22 mouse cellular contexts compared by ENCODE assay signal in genomic region chr7:130563276-130563675, GRCm38 (mm10). TPM values are rescaled to one million over a fixed set of nuclear protein-coding genes. Genes with fewer than 3 reads are reported as not detected.
A peak's percentile ranks its signal among the peaks of the same experiment; 100 is the strongest.
DNase-seq lines count a peak whose midpoint lies in the region; ATAC-seq and TF ChIP-seq lines count a peak whose summit lies in the region.
"Had no signal": no experiment of that assay in that cellular context is flagged by ENCODE, and none has a peak within 500 bp of the region (broad histone marks: within the 10 kb centered on the region; RNA-seq: fewer than 3 reads in every experiment).

No protein-coding gene starts in this region.

- peak; percentile 59; the same call in 1 of the 2 replicates for ATAC-seq in liver, embryonic 11.5 days (replicated peaks; ENCODE audit: low FRiP score)
- ATAC-seq in liver, postnatal 0 days: no peak
- 0 out of 2 replicates have a peak, but pooled peaks have one; percentile 30 for ATAC-seq in megakaryocyte-erythroid progenitor cell, adult 5-6 weeks (replicated peaks; ENCODE audit: low FRiP score, low TSS enrichment, poor library complexity, severe bottlenecking)
- no peak for ATAC-seq in CD4-positive, CD25-positive, alpha-beta regulatory T cell, adult 4 months
- ATAC-seq in forebrain, postnatal 0 days: no peak
- ATAC-seq: forebrain, embryonic 13.5 days; forebrain, embryonic 16.5 days; hindbrain, embryonic 16.5 days had no signal

- TF ChIP-seq EP300 in liver, postnatal 0 days (IDR thresholded peaks at IDR 0.05; ENCODE audit: low read depth): no peak
- TF ChIP-seq EP300 in MEL (IDR thresholded peaks at IDR 0.05; ENCODE audit: low read depth in 1 of 2, low read length in 2 of 2): no peak

- H3K4me1 ChIP-seq in liver, embryonic 11.5 days (replicated peaks; ENCODE audit: control insufficient read depth, insufficient read depth, low read length): peaks cover 3% of the 10 kb centered on the region; the same call in 1 of the 2 replicates
- no peaks in the 10 kb centered on the region for H3K4me1 ChIP-seq in liver, postnatal 0 days (ENCODE audit: insufficient read depth)
- H3K4me1 ChIP-seq in MEL (ENCODE audit: control insufficient read depth in 1 of 2, insufficient read depth in 2 of 2, low read length in 2 of 2): peaks cover 19 to 46% of the 10 kb centered on the region in 2 experiments
- no peaks in the 10 kb centered on the region for H3K4me1 ChIP-seq in forebrain, postnatal 0 days (ENCODE audit: insufficient read depth)
- H3K4me1 ChIP-seq: forebrain, embryonic 10.5 days; forebrain, embryonic 13.5 days; hindbrain, embryonic 10.5 days; hindbrain, embryonic 13.5 days had no signal

- no peaks in the 10 kb centered on the region for H3K27me3 ChIP-seq in liver, embryonic 11.5 days (replicated peaks; ENCODE audit: control insufficient read depth, insufficient read depth, low read length)
- H3K27me3 ChIP-seq in liver, postnatal 0 days (ENCODE audit: insufficient read depth, low read length): no peaks in the 10 kb centered on the region
- no peaks in the 10 kb centered on the region for H3K27me3 ChIP-seq in MEL (ENCODE audit: control insufficient read depth in 1 of 2, insufficient read depth in 2 of 2, low read length in 2 of 2)
- no peaks in the 10 kb centered on the region for H3K27me3 ChIP-seq in forebrain, postnatal 0 days (ENCODE audit: insufficient read depth, low read length)
- H3K27me3 ChIP-seq: forebrain, embryonic 13.5 days; hindbrain, embryonic 13.5 days had no signal

- no peak for DNase-seq in gastrocnemius, adult 2 months
- DNase-seq in gastrocnemius, postnatal 36 days: no peak
- no peak for DNase-seq in liver, embryonic 11.5 days (ENCODE audit: low spot score)
- DNase-seq in liver, postnatal 0 days: no peak
- DNase-seq in MEL (ENCODE audit: low read depth, low spot score): peak; percentile 41
- no peak for DNase-seq in forebrain, postnatal 0 days
- DNase-seq: adrenal gland, adult 2 months; adrenal gland, postnatal 14 days; cerebellum, adult 11-12 months; cerebellum, adult 8-10 months; cerebellum, postnatal 10 days; gastrocnemius, postnatal 25 days had no signal

- no peaks in the 10 kb centered on the region for H3K79me2 ChIP-seq in MEL (ENCODE audit: control insufficient read depth, insufficient read depth, low read length, poor library complexity)

- no peak overlapping the region for H3K9ac ChIP-seq in liver, embryonic 11.5 days (ENCODE audit: low read depth, low read length)
- H3K9ac ChIP-seq in liver, postnatal 0 days (replicated peaks): no peak overlapping the region
- no peak overlapping the region for H3K9ac ChIP-seq in MEL (ENCODE audit: control insufficient read depth, low read depth, low read length, poor library complexity, severe bottlenecking)
- H3K9ac ChIP-seq in forebrain, postnatal 0 days: no peak overlapping the region
- H3K9ac ChIP-seq: forebrain, embryonic 13.5 days; hindbrain, embryonic 13.5 days had no signal

- no peaks in the 10 kb centered on the region for H3K9me3 ChIP-seq in liver, embryonic 11.5 days (ENCODE audit: control insufficient read depth, low read length)
- no peaks in the 10 kb centered on the region for H3K9me3 ChIP-seq in liver, postnatal 0 days (ENCODE audit: low read length)
- H3K9me3 ChIP-seq in MEL (replicated peaks; ENCODE audit: insufficient read depth, low read length): no peaks in the 10 kb centered on the region
- no peaks in the 10 kb centered on the region for H3K9me3 ChIP-seq in forebrain, postnatal 0 days (ENCODE audit: low read length)
- H3K9me3 ChIP-seq: forebrain, embryonic 10.5 days; forebrain, embryonic 13.5 days; G1E; hindbrain, embryonic 10.5 days; hindbrain, embryonic 13.5 days had no signal

- H3K4me3 ChIP-seq in gastrocnemius, adult 2 months: no peak overlapping the region
- H3K4me3 ChIP-seq in liver, embryonic 11.5 days (ENCODE audit: low read depth, low read length): no peak overlapping the region
- H3K4me3 ChIP-seq in liver, postnatal 0 days (ENCODE audit: low read depth, low read length): no peak overlapping the region
- H3K4me3 ChIP-seq in MEL (ENCODE audit: control insufficient read depth in 1 of 2, insufficient read depth in 1 of 2, low read depth in 2 of 2, low read length in 2 of 2): no peak overlapping the region
- no peak overlapping the region for H3K4me3 ChIP-seq in forebrain, postnatal 0 days (ENCODE audit: low read depth, low read length)
- H3K4me3 ChIP-seq: forebrain, embryonic 10.5 days; forebrain, embryonic 13.5 days; hindbrain, embryonic 10.5 days; hindbrain, embryonic 13.5 days had no signal

- intact Hi-C loops in gastrocnemius, adult 2 months (cut with DNase I): no loop called here
- intact Hi-C loops in gastrocnemius, postnatal 36 days (cut with DNase I): no loop called here

- H3K27ac ChIP-seq in gastrocnemius, adult 2 months: peak overlapping the region; percentile 92
- no peak overlapping the region for H3K27ac ChIP-seq in liver, embryonic 11.5 days (ENCODE audit: low read depth, low read length)
- no peak overlapping the region for H3K27ac ChIP-seq in liver, postnatal 0 days (ENCODE audit: low read depth)
- H3K27ac ChIP-seq in MEL (ENCODE audit: control insufficient read depth, low read depth, low read length): no peak overlapping the region
- H3K27ac ChIP-seq in forebrain, postnatal 0 days (ENCODE audit: low read depth, low read length): no peak overlapping the region
- H3K27ac ChIP-seq: forebrain, embryonic 10.5 days; forebrain, embryonic 13.5 days; hindbrain, embryonic 10.5 days; hindbrain, embryonic 13.5 days had no signal

- TF ChIP-seq CTCF in gastrocnemius, adult 2 months (IDR thresholded peaks at IDR 0.05): no peak
- TF ChIP-seq CTCF in liver, postnatal 0 days (IDR thresholded peaks at IDR 0.05; ENCODE audit: low read depth): no peak
- TF ChIP-seq CTCF in MEL (IDR thresholded peaks at IDR 0.05 in 2 of 3, conservative IDR thresholded peaks at IDR 0.05 in 1 of 3; ENCODE audit: control insufficient read depth in 1 of 3, insufficient read depth in 1 of 3, low read depth in 2 of 3, low read length in 3 of 3, poor library complexity in 1 of 3, severe bottlenecking in 1 of 3): no peak
- TF ChIP-seq CTCF in forebrain, postnatal 0 days (IDR thresholded peaks at IDR 0.05; ENCODE audit: low read depth): no peak

- no peak for TF ChIP-seq RAD21 in MEL (IDR thresholded peaks at IDR 0.05; ENCODE audit: low read depth, low read length)

- WGBS in liver, embryonic 11.5 days: 93% methylated on average over 4 of the region's 4 CpGs
- WGBS in liver, postnatal 0 days (ENCODE audit: insufficient replicate concordance): 87% methylated on average over 4 of the region's 4 CpGs
- WGBS in forebrain, postnatal 0 days: 86% methylated on average over 4 of the region's 4 CpGs

- TF ChIP-seq POLR2A in MEL (IDR thresholded peaks at IDR 0.05; ENCODE audit: control insufficient read depth in 1 of 2, insufficient read depth in 1 of 2, low read depth in 1 of 2, low read length in 2 of 2, poor library complexity in 1 of 2): no peak

- H3K4me2 ChIP-seq in liver, embryonic 11.5 days: no peak overlapping the region
- H3K4me2 ChIP-seq in liver, postnatal 0 days (ENCODE audit: low read depth, low read length): no peak overlapping the region
- no peak overlapping the region for H3K4me2 ChIP-seq in forebrain, postnatal 0 days (ENCODE audit: low read depth)
- H3K4me2 ChIP-seq: forebrain, embryonic 13.5 days; heart, embryonic 11.5 days; hindbrain, embryonic 13.5 days had no signal

- H3K36me3 ChIP-seq in liver, embryonic 11.5 days (ENCODE audit: control insufficient read depth, insufficient read depth, low read length): no peaks in the 10 kb centered on the region
- no peaks in the 10 kb centered on the region for H3K36me3 ChIP-seq in liver, postnatal 0 days (replicated peaks; ENCODE audit: insufficient read depth, low read length)
- H3K36me3 ChIP-seq in MEL (ENCODE audit: control insufficient read depth in 1 of 2, insufficient read depth in 2 of 2, low read length in 2 of 2): peaks cover 0 to 36% of the 10 kb centered on the region in 2 experiments; a peak in 2 of 4 replicates
- no peaks in the 10 kb centered on the region for H3K36me3 ChIP-seq in forebrain, postnatal 0 days (ENCODE audit: insufficient read depth)
- H3K36me3 ChIP-seq: forebrain, embryonic 10.5 days; G1E; hindbrain, embryonic 10.5 days; hindbrain, embryonic 13.5 days had no signal

RNA-seq across cellular contexts. Expression of gene Nsmce4a, which starts 9.6 kb away (rescaled TPM):
- 10 to 100 TPM; 28.6 to 33.8 TPM for total RNA-seq in gastrocnemius, adult 2 months (2021)
- total RNA-seq in gastrocnemius, postnatal 36 days (2021): 10 to 100 TPM; 24.8 to 27.0 TPM
- 175 and 190 TPM in 2 replicates for polyA plus RNA-seq in liver, embryonic 11.5 days (2014; fragmentation: Nextera tagmentation; extraction: Ambion mirVana)
- polyA plus RNA-seq in liver, postnatal 0 days (2015; fragmentation: Nextera tagmentation; extraction: Ambion mirVana): 67.8 and 72.6 TPM in 2 replicates
- total RNA-seq in MEL (2012; rRNA removed): 124 and 134 TPM in 2 replicates
- 100 to 1,000 TPM; 117 to 129 TPM for polyA plus RNA-seq in MEL (2012; ENCODE audit: insufficient read depth in 1 of 2, insufficient read length in 2 of 2, low read depth in 1 of 2, low replicate concordance in 2 of 2, missing spikeins in 1 of 2)
- 180 and 183 TPM in 2 replicates for total RNA-seq in megakaryocyte-erythroid progenitor cell, adult 5-6 weeks (2014; fragmentation: Nextera tagmentation)
- total RNA-seq in megakaryocyte-erythroid progenitor cell, adult 5-6 weeks (2017): 203 and 229 TPM in 2 replicates
- polyA plus RNA-seq in CD4-positive, CD25-positive, alpha-beta regulatory T cell, adult 4 months (2017; shearing (Covaris generic)): 10 to 100 TPM in 1 of 2 experiments, 1 to 10 TPM in 1; 8.2 to 13.3 TPM
- total RNA-seq in forebrain, postnatal 0 days (2014; rRNA removed): 52.5 and 58.6 TPM in 2 replicates
- 76.8 and 87.6 TPM in 2 replicates for polyA plus RNA-seq in forebrain, postnatal 0 days (2015; fragmentation: Nextera tagmentation; extraction: Ambion mirVana)

RNA-seq across cellular contexts. Expression of gene Tacc2, which starts 14.0 kb away (rescaled TPM):
- 100 to 1,000 TPM; 515 to 576 TPM for total RNA-seq in gastrocnemius, adult 2 months (2021)
- 100 to 1,000 TPM; 495 to 686 TPM for total RNA-seq in gastrocnemius, postnatal 36 days (2021)
- 16.4 and 17.3 TPM in 2 replicates for polyA plus RNA-seq in liver, embryonic 11.5 days (2014; fragmentation: Nextera tagmentation; extraction: Ambion mirVana)
- 3.5 and 3.8 TPM in 2 replicates for polyA plus RNA-seq in liver, postnatal 0 days (2015; fragmentation: Nextera tagmentation; extraction: Ambion mirVana)
- 3.5 and 5.3 TPM in 2 replicates for total RNA-seq in MEL (2012; rRNA removed)
- polyA plus RNA-seq in MEL (2012; ENCODE audit: insufficient read depth in 1 of 2, insufficient read length in 2 of 2, low read depth in 1 of 2, low replicate concordance in 2 of 2, missing spikeins in 1 of 2): 10 to 100 TPM in 1 of 2 experiments, not detected in 1; 21.5 TPM
- 9.1 and 14.2 TPM in 2 replicates for total RNA-seq in megakaryocyte-erythroid progenitor cell, adult 5-6 weeks (2014; fragmentation: Nextera tagmentation)
- total RNA-seq in megakaryocyte-erythroid progenitor cell, adult 5-6 weeks (2017): 0.88 and 1.6 TPM in 2 replicates
- 1 to 10 TPM; 6.8 to 7.1 TPM for polyA plus RNA-seq in CD4-positive, CD25-positive, alpha-beta regulatory T cell, adult 4 months (2017; shearing (Covaris generic))
- 49.1 and 54.1 TPM in 2 replicates for total RNA-seq in forebrain, postnatal 0 days (2014; rRNA removed)
- 51.3 and 60.9 TPM in 2 replicates for polyA plus RNA-seq in forebrain, postnatal 0 days (2015; fragmentation: Nextera tagmentation; extraction: Ambion mirVana)
- polyA plus RNA-seq: G1E had no signal

RNA-seq across cellular contexts. Expression of gene Ate1, which starts 43.1 kb away (rescaled TPM):
- 10 to 100 TPM; 36.0 to 36.6 TPM for total RNA-seq in gastrocnemius, adult 2 months (2021)
- total RNA-seq in gastrocnemius, postnatal 36 days (2021): 10 to 100 TPM; 29.9 to 31.5 TPM
- polyA plus RNA-seq in liver, embryonic 11.5 days (2014; fragmentation: Nextera tagmentation; extraction: Ambion mirVana): 44.6 and 51.6 TPM in 2 replicates
- 21.2 and 25.1 TPM in 2 replicates for polyA plus RNA-seq in liver, postnatal 0 days (2015; fragmentation: Nextera tagmentation; extraction: Ambion mirVana)
- 19.5 and 21.9 TPM in 2 replicates for total RNA-seq in MEL (2012; rRNA removed)
- polyA plus RNA-seq in MEL (2012; ENCODE audit: insufficient read depth in 1 of 2, insufficient read length in 2 of 2, low read depth in 1 of 2, low replicate concordance in 2 of 2, missing spikeins in 1 of 2): 10 to 100 TPM in 1 of 2 experiments, not detected in 1; 28.6 TPM
- total RNA-seq in megakaryocyte-erythroid progenitor cell, adult 5-6 weeks (2014; fragmentation: Nextera tagmentation): 31.9 and 32.1 TPM in 2 replicates
- 60.6 and 66.9 TPM in 2 replicates for total RNA-seq in megakaryocyte-erythroid progenitor cell, adult 5-6 weeks (2017)
- polyA plus RNA-seq in CD4-positive, CD25-positive, alpha-beta regulatory T cell, adult 4 months (2017; shearing (Covaris generic)): 10 to 100 TPM; 35.8 to 41.8 TPM
- 44.2 and 50.8 TPM in 2 replicates for total RNA-seq in forebrain, postnatal 0 days (2014; rRNA removed)
- polyA plus RNA-seq in forebrain, postnatal 0 days (2015; fragmentation: Nextera tagmentation; extraction: Ambion mirVana): 65.6 and 97.7 TPM in 2 replicates

Comparison
In these comparisons a context has a peak if more than half of its experiments do, and no peak if none do; other contexts are left out.
1. ATAC-seq: peak in liver, embryonic 11.5 days (single experiment) and megakaryocyte-erythroid progenitor cell, adult 5-6 weeks (single experiment); none in liver, postnatal 0 days (single experiment), CD4-positive, CD25-positive, alpha-beta regulatory T cell, adult 4 months (single experiment) and forebrain, postnatal 0 days (single experiment).